Mouse (Mus musculus) liver, postnatal 0 days (tissue): ENCODE results near the gene Kif1b.

Experiments
- CTCF ChIP-seq: sonication (generic); IDR thresholded peaks from 2 replicates; pipeline ENCODE4 v1.5.1; 2016; ENCODE audit warnings: antibody characterized with exemption, low read depth
- EP300 ChIP-seq: IDR thresholded peaks from 2 replicates; pipeline ENCODE4 v1.6.1; 2016; ENCODE audit warnings: antibody characterized with exemption, low read depth, mild to moderate bottlenecking

GRCm38 (mm10) chr4:149178328-149178727 is 129.2 kb downstream of the Kif1b start:
- TF ChIP-seq CTCF: no peak
- TF ChIP-seq EP300: no peak
